Mouse (Mus musculus) retina, embryonic 14.5 days (tissue): ENCODE data around the gene Ascc2.

ENCODE experiments used
- DNase-seq: peaks from one replicate; pipeline ENCODE4 v3.0.0-alpha.2; 2015; ENCODE audit warnings: low spot score

Ascc2 gene

DNA sequence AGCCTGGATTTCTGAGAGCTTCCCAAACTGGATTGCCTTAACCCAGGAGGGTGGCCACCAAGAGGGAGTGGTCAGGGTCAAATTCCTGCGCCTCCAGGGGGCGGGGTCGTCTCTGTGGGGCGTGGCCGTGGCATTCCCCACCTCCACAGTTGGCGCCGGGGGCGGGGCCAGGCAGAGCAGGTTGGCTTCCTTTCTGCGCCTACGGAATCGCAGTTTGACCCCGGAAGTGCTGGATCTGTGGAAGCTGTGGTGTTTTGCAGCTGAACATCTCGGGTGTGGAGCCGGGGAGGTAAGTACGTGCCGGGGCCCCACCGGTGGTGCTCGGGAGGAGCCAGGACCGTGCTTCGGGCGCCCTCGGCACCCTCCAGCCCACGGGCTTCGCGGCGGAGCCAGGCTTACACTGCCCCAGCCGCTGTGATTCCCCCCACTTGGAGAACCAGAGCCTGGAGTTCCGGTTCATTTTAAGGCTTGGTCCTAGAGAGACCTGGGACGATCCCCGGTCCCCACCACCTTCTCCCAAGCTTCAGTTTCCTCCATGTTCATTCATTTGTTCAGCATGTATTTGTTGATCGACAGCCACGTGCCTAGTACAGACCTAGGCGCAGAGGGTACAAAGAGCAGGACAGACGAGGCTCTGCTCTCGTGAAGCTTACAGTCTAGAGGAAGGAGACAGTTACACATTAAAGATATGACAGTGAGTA, at the start of gene Ascc2:
Ascc2 (plus strand) TSS at position 214 of the 701 bp plus-strand sequence.
- peak; percentile 94 for DNase-seq

DNA sequence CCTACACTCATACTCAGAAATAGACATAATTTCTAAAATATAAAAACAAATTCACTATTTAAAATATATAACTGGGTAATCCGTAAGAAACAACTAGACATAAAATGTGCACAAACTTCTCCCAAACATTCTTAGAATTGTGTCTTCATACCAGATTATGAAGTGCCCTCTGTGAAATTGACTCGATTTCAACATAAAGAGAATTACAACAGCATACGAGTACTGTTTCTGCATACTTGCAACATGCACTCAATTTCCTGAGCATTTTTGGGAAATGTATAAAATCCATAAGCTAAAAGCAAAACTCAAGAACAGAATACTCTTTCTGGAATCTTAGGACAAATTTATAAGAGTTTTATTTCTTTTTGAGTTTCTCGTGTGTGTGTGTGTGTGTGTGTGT, 45.7 kb upstream of the Ascc2 start:
- DNase-seq, result no peak

DNA sequence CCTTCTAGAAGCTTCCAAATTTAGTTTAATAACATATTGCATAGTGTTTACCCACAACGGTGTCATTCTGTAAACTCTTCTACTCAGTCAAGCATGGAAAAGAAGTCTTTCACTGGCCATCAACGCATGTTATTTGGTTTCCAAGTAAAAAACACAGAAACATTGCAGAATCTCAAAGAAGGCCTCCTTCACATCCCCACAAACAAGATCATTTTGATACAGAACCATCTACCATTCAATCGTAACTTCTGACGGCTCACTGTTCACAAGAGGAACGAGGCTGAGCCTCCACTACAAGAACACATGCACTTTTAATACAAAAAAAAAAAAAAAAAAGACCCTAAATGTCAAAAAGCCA, 44.1 kb upstream of the Ascc2 start:
- DNase-seq, result no peak

- peak; percentile 48 for DNase-seq
These were observed 43.5 kb upstream of the Ascc2 start for GRCm38 (mm10) chr11:4593849-4594607.

GRCm38 (mm10) chr11:4594608-4595500, 42.7 kb upstream of the Ascc2 start, which contains the start of gene Mtmr3:
Mtmr3 (minus strand) TSS chr11:4594863.
- peak; percentile 99 for DNase-seq

- no peak for DNase-seq
These were observed 39.1 kb upstream of the Ascc2 start for GRCm38 (mm10) chr11:4598411-4598810.

DNA sequence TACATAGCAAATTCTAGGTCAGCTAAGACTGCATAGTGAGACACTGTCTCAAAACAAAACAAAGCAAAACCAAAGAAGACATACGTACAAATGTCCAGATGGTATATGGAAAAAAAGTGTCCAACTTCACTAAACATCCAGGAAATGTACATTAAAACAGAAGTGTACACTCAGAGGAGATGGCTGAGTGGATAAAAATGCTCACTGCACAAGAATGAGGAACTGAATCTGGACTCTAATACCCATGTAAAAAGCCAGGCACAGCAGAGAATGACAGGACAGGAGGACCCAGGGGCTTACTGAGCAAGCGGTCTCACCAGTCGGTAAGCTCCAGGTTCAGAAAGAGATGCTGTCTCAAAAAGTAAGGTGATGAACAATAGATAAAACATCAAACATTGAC, 37.6 kb upstream of the Ascc2 start:
- no peak for DNase-seq

GRCm38 (mm10) chr11:4601890-4602289, 35.7 kb upstream of the Ascc2 start:
- no peak for DNase-seq

DNA sequence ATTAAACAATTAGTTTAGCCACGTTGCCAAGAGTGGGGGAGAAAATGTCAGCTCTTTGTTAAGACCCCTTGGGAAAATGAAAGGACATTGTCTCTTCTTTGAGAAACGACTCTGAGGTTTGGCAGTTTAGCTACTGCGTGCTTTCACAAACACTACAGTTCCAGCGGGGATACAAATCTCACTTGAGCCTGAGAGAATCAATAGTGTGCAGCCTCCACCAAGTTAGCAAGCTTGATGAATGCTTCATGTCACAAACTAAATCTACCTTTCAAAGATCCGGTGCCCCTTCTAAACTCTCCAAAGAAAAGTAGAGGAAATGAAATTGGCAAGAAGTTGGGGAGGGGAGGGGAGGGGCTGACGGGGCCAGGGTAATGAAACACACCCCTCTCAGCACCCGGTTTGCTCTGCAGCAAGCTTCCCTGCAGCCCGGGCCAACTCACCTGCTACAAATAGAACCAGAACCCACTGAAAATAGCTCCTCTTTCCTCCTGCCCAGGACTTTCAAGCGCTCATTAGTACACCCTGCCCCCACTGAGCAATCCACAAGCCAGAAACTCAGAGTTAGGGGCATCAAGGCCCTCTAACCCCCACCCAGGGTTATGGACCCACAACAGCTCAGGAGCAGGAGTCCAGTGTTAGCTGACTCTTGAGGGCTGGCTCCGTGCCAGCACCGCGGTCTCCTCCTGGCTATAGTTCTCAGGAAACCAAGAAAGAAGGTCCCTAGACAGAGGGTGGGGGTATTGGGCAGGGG, 34.7 kb upstream of the Ascc2 start:
- DNase-seq, result no peak

- no peak for DNase-seq
These were observed 33.1 kb upstream of the Ascc2 start for GRCm38 (mm10) chr11:4604441-4604840.

DNA sequence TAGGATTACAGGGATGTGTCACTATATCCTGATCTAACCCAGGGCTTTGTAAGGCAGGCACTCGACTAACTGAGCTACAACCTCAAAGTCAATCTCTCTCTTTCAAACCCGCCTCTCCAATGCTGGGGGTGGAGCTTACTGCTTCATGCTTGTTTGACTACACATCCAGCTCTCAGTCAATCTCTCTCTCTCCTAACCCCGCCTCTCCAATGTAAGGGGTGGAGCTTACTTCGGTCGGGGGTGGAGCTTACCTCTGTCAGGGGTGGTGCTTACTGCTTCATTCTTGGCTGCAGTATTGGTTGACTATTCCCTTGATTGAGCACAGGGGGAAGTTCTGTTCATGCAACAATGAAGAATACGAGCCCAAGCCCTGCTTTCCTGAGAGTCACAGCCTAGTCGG, 32.1 kb upstream of the Ascc2 start:
- DNase-seq, result no peak

- DNase-seq, result no peak
These were observed 31.0 kb upstream of the Ascc2 start for GRCm38 (mm10) chr11:4606541-4606940.

DNA sequence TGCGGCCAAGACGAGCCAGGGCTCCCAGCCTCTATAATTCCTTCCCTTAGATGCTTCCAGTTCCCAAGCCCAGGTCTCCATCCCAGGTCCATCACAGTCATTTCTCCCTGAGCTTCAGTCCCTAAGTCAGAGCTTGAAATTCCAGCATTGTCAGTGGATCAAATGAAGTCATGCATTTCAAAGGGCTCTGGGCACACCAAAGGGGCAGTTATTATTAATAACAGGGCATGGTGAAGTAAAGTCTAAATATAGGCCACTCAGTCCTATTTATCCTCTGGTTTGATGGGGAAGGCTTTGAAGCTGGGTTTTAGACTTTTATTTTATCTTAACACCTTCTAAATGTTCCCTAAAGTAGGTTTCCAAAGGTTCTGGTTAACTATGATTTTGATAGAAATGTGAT, 25.6 kb upstream of the Ascc2 start:
- no peak for DNase-seq

DNA sequence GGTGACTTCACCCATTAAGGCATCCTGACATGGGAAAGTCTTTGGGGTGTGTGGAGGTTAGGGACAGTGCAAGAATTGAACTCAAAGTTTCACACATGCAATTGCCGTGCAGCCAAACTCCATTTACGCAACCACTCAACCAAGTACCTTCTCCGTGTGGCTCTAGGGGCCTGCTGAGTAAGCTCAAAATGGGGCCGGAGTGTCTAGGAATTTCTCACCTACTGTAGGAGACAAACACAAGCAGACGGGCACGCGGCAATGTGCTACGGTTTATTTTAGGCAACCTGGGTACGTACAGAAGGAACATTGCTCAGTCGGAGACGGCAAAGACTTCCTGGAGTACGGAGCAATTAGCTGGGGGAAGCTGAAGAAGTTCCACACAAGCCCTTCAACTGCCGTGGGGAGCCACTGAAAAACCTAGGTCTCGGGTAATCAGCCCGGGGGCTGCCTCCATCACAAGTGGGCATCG, 17.5 kb upstream of the Ascc2 start, which contains the start of gene Gm11032:
Gm11032 (plus strand) TSS at position 51 of the 469 bp plus-strand sequence.
- DNase-seq, result no peak

DNA sequence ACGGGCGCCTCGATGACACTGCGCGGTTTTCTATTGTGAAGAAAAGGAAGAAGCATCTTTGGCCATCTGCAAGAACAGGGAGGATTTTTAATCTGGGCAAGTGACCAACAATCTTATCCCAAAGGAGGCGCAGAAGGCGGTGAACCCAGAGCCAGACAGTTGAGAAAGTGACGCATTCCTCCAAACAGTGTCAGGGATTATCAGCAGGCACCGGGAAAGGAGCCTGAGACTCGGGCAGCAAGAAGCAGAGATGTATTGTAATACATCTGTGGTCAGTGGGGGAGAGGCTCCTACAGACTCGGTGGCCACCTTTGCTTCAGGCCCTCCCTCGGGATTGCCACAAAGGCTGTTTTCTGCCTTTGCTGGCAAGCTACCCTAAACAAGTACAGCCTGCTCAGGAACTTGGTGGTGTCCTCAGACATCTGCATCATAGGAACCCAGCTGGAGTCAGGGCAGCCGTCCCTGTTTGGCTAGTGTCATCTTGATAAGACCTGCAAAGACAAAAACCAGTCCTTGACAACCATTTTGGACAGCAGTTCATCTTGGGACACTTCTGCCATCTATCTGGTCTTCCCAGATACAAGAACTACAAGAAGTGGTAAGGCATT, 16.9 kb upstream of the Ascc2 start:
- DNase-seq, result no peak

- no peak for DNase-seq
These were observed 15.7 kb upstream of the Ascc2 start for GRCm38 (mm10) chr11:4621866-4622265.

DNA sequence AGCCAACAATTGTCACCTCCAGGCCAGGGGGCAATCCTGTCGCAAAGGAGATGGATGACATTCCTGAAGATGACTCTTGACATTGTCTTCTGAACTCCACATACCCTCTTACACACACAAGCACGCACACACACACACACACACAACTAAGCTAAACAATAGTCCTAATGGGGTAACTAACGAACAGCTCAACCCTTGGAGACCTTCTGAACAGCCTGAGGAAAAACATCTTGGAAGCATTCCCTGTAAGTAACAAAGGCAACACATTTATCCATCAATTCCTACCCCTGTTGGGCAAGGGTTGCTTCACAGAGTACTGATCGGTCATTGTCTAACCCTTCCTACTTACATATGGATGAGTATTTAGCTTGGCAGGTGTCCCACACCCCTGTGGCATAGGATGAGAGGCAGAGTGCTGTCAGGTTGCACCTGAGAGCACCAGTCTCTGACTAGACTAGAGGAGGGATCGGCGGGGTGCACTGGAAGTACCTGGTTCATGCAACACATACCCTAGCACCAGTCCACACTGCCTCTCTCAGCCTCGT, 15.0 kb upstream of the Ascc2 start:
- DNase-seq, result no peak

GRCm38 (mm10) chr11:4622997-4623396, 14.6 kb upstream of the Ascc2 start:
- DNase-seq, result no peak

DNA sequence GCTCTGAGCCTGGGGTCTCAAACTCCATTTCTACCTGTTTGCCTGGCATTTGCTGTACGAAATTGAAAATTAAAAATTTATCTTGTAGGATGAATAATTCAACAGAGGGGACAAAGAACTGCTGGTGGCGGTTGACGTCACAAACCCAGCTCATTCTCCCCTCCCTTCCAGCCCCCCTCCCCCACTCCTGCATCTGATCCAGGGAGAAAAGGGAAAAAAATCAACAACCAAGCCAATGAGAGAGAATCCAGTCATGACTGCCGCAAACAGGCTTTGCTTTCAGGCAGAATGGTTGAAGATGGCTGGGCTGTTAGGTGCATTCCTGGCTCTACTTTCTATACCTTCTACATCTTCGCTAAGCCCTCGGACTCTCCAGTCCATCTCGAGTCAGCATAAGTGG, 11.6 kb upstream of the Ascc2 start:
- peak; percentile 34 for DNase-seq

GRCm38 (mm10) chr11:4627636-4628035, 9.9 kb upstream of the Ascc2 start:
- no peak for DNase-seq

- peak; percentile 29 for DNase-seq
These were observed 7.7 kb upstream of the Ascc2 start for GRCm38 (mm10) chr11:4629861-4630280.
